Mouse (Mus musculus) urinary bladder, postnatal 4 days (tissue): ENCODE data around the gene Chchd3.

Experiments
- DNase-seq, 2 experiments: peaks; one replicate each; pipeline ENCODE4 v3.0.0; 2021 to 2022; ENCODE audit warnings: low spot score in 2 of 2

Chchd3 gene

DNA sequence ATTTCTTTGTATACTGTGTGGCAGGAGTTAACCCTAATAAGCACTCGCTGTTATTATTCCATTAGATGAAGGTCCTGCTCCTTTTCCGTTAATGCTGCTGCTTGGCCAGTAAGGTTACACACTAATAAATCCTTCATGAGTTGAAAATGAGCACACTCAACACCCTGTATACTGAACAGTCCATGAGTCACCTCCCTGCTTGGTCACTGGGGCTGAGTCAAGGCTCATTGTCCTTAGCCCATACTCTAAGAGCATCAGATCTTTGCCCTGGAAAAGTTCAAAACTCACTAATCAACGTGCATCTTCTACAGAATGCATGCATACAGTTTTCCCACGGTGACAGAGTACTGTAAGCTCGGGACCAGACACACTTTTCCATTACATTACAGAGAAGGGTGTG is 124.5 kb downstream of the Chchd3 start:
- DNase-seq, result no peak

- DNase-seq, result no peak
Measured at GRCm38 (mm10) chr6:32931106-32931770, 128.8 kb downstream of the Chchd3 start.

DNA sequence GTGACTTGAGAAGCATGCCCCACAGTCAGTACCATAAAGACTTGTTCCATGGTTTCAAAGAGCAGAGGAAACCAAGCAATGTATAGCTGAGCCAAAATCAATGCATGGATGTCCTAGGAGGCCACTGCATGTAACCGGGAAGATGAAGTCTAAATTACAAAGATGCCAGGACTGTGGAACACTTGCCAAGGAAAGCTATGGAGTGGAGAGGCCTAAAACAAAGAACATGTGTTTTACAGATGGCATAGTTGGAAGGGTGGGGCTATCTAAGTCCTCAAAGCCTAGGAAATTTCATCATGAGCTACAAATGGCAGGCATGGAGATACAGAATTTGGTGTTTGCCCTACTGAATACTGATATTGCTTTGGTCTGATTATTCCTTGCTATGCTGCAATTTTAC is 137.7 kb downstream of the Chchd3 start:
- no peak for DNase-seq

GRCm38 (mm10) chr6:32920091-32920490 is 140.0 kb downstream of the Chchd3 start:
- DNase-seq, result no peak

DNA sequence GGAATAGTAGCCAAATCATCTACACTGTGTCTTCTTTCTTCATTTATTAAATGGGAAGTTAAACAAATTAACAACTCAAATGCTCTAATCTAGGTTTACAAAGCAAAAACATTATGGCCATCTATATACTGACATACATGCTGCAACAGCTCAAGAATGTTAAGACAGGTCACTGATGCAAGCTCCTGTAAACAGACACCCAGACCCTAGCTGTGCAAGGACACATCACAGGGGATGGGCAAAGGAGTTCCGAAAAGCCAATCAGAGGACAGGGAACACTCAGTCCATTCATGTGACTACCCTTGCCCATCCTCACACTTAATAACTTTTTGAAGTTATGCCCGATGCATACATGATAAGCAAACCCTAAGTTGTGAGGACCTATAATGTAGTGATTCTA is 149.4 kb downstream of the Chchd3 start:
- no peak for DNase-seq

DNA sequence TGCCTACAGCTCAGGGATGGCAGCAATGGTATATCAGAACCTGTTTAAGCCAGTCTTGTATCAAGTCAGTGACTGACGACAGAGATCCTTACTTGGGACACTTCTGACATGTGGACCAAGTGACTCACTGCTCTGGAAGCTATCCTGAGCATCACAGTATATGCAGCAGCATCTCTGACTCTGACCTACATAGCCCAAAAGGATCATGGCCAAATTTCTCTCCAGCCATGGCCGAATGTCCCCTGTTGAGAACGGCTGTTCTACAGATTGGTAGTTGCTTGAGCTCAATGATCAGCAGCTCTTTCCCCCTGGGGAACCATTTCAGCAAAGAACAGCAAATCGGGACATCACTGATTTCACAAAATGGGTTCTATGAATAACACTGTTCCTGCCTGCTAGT is 161.0 kb downstream of the Chchd3 start:
- DNase-seq, result no peak

DNA sequence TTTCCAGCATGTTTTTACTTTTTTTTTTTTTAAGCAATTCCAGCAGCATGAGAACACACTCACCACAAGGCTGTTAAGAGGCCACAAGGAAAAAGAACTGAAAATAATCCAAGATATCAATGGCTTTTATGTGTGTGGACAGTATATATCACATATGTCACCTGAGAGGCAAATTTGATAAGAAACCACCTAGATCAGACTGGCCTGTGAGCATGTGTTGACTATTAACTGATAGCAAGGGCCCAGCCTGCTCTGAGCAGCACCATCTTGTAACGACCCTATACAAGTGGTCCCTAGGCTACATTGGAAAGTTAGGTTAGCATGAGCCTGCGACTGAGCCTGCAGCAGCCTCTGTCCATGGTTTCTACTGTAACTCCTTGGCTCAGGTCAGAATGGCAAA is 166.0 kb downstream of the Chchd3 start:
- DNase-seq, result no peak

DNA sequence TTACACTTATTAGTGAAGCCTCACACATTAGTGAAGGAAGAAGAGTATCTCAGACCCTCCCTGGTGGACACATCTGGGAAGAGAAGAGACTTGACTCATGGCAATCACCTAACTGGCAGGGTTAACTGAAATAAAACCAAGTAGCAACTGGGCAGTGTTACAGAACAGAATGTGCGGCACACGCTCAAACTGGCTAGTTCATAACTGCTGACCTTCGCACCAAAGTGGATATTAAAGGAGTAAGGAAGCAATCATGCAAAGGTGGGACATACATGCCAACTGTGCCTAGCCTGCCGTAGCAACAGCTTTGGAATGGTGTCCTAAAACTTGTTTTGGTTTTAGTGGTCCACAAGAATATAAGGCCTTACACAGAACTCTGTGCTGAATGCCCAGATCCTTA is 169.3 kb downstream of the Chchd3 start:
- DNase-seq, result no peak

DNA sequence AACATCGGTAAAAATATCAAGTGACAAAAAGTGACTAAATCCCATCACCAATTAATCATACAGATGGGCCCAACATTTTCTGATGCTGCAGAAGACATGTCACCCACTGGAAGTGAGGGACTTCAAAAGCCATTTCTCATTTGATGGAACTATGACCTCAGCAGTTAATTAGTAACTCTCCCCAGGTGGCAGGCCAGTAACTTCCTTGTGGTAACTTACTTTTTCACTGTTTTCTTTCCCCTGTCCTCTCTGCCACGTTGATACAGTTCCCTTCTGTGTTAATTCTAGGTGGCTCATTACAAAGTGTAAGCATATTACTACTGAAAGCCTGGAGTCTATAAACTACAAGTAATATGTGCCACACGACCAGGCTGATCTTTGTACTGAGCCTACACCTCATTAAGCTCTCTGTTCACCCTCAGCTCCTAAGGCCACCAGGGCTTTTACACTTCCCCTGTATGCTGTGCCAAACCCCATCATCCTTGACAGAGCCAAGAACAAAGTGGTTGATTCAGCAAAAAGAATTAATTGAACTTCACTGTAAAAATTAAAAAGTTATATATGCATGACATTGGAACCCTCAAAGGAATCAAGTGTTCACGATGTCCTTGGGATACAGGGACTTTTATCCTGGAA is 171.0 kb downstream of the Chchd3 start:
- no peak for DNase-seq

DNA sequence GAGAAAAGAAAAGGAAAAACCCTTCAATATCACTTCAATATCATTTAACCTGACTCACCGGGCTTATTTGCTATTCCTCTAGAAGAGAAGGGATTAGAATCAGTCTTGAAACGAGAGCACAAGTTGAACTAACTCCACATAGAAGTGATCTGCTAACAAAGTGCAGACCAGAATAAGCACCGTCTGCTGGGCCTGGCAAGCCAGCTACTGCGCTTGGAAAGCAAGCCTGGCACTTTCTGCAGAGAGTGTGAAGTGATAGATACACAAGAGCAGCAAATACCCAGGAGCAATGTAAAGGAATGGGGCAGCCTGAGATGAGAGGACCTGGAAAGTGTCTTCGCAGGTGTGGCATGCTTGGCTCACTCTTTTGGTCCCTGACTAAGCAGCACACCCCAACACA is 181.5 kb downstream of the Chchd3 start:
- no peak for DNase-seq

GRCm38 (mm10) chr6:32874176-32874575 is 185.9 kb downstream of the Chchd3 start:
- DNase-seq, result no peak

DNA sequence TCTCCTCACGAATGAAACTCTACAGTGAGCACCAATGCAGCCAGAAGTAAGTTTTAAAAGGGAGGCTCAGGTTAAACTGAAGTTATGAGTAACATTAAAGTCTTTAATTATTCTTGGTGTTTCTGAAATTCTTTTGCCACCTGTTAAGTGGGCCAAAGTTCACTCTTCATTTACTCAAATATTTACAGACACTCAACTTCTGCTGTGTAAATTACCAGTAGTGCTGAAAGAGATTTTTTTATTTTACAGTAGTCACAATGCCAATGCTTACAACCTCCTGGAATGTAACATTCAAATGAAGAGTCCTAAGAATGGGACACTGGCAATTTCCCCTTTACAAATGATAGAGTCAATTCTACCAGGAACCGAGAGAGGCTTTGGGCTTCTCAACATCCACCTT is 187.3 kb downstream of the Chchd3 start:
- DNase-seq, result no peak

GRCm38 (mm10) chr6:32850960-32851359 is 209.1 kb downstream of the Chchd3 start:
- DNase-seq, result no peak

DNA sequence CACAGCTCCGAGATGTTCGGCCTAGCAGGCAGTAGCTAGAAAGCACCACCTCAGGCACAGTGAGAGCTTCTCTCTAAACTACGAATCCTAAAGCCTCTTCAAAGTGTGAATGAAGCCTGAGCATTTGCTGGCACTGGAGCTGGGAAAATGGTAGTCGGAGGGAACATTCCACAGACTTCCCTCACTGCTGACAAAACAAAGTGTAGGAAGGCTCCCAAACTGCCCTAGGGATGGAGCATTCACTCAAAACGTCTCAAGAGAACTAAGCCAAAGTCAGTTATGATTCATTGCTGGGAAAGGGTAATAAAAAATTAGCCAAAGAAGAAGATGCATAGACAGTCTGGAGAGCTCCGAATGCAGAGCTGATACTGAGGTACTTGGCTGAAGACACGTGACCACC is 211.1 kb downstream of the Chchd3 start:
- DNase-seq, result no peak

DNA sequence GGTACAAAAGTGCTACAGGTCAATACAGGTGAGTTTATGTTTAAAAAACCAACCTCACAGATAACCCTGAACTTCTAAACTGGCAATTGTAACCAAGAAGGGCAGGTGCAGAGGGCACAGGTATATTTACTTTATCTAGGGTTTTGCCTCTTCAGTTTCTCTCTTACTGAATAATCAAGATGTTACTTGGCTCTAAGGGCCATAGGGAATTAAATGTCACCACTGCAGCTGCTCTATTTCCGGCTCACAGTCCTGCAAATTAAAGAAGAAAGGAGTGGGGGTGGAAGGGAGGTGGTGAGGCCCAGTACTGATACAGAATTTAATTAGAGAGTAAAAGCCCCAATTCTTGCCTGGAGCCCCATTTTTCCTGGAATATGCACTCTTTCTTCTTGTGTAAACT is 214.6 kb downstream of the Chchd3 start:
- DNase-seq, result no peak

DNA sequence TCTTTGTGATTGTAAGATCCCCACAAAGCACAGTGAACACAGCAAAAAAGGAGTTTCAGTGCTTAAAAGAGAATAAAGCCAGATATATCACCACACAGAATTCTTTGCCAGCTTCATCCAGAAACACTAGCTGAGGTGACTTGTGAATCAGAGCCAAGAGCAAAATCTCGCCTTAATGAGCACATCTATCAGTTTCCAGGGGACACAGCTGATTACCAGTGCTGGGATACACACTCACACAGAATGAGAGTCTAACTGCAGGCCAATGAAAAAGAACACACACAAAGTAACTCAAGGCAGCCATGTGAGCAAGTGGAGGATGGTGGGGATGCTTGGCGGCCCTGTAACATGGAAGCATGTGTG is 222.1 kb downstream of the Chchd3 start:
- no peak for DNase-seq

DNA sequence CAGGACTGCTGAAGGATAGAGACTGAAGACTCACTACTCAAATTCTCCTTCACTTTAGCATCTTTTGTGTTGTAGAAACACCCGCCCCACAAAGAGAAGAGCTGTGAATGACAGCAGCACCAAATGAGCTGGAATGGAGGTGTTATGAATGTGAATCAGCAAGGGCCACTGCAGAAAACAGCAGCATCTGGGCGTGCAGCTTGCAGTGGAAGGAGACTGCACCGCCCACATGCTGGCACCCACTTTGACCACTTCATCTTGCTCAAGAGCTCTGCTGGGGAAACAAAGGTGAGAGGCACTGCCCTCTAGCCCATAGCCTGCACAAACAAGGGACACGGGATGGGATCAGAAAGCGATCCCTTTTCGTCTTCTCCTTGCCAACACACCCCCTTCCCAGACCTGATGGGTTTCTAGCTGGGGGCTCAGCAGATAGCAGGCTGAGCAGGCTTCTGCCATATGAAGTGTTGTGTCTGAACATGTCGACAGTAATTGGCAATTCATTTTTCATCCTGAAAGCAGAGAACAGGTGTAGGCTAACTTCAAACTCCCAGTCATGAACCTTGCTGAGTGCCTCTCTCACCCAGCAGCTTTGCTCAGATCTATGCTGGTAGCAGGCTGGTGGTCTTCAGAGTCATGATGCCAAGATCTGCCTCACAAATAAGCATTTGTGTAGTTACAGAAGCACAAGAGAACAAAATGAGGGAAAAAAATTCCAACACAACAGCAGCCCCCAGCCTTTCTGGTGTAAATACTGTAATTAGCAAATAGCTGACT is 222.7 kb downstream of the Chchd3 start:
- no peak for DNase-seq

GRCm38 (mm10) chr6:32823856-32824620 is 236.0 kb downstream of the Chchd3 start:
- no peak for DNase-seq

DNA sequence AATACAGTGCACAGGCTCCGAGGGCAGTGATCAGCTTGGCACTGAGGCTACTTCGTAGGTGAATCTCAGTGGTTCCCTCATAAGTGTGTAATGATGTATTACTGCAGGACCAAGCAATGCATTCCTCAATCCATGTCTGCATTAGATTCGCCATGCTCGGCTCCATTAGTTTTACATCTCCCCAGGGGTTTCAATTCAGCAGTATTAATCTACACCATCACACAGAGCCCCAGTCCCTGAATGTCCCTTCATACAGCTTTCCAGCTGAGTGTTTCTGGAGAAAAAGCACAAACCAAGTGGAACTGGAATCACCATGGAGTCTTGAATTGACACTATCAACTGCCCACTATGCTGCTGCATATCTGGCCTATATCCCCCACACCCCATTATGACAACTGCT is 241.1 kb downstream of the Chchd3 start:
- no peak for DNase-seq

DNA sequence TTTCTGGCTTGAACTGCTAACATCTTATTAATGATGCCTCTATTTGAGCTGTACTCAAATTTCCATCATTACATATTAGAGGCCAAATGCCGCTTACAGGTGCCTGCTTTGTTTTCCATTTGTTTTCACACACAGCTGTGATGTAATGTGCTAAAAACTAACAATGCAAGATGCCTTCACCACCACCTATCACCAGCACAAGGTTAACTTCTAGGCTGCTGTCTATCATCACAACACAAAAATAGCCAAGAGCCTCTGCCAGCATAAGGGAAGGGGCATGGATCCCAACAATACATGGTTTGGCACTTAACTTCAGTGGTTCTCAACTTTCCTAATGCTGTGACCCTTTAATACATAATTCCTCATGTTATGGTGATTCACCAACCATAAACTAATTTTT is 251.3 kb downstream of the Chchd3 start:
- DNase-seq, result no peak

DNA sequence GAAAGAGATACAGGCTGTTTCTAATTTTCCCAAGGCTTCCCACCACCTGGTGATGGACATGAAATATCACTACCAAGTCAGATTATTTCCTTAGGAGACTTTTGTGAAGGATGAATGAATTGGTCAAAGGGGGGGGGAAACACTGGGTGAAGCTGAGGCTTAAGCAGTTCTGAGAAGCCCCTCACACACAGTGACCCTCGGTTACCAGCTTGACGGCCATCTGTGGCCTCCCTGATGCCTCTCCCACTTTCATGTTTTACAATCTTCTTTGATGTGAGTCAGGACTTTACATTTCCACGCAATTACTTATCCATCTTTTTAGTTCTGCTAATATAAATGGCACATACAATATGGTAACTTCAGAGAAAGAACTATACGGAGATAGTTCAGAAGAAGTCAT is 252.3 kb downstream of the Chchd3 start:
- DNase-seq, result no peak

- no peak for DNase-seq
Measured at GRCm38 (mm10) chr6:32803646-32804045, 256.4 kb downstream of the Chchd3 start.
